Mouse (Mus musculus) ES-Bruce4 (cell line): ENCODE measurements at regions not wholly inside any gene's neighbourhood (a gene's known extent, or its start where the extent isn't known, plus 50 kb on each side); places are given as distances from the start of the nearest gene placed in this dataset.

ENCODE experiments used
- H3K27ac ChIP-seq: 2 replicates; pipeline ENCODE4 v1.5.1; 2012; ENCODE audit warnings: low read length, inconsistent platforms; ENCODE audit not compliant: insufficient read depth
- H3K27me3 ChIP-seq: 2 replicates; pipeline ENCODE4 v1.6.1; 2012; ENCODE audit warnings: mild to moderate bottlenecking, low read length, inconsistent platforms; ENCODE audit not compliant: control insufficient read depth, poor library complexity, insufficient read depth, severe bottlenecking
- H3K36me3 ChIP-seq: 2 replicates; pipeline ENCODE4 v1.6.1; 2012; ENCODE audit warnings: inconsistent platforms, mild to moderate bottlenecking, low read length, moderate library complexity; ENCODE audit not compliant: control insufficient read depth, poor library complexity, insufficient read depth, severe bottlenecking
- H3K4me1 ChIP-seq: one replicate; pipeline ENCODE4 v1.8.1; 2011; ENCODE audit warnings: low read length; ENCODE audit not compliant: control insufficient read depth, insufficient read depth
- H3K4me3 ChIP-seq: 2 replicates; pipeline ENCODE4 v1.5.1; 2011; ENCODE audit warnings: low read depth, mild to moderate bottlenecking, low read length
- H3K9ac ChIP-seq: 2 replicates; pipeline ENCODE4 v1.6.1; 2012; ENCODE audit warnings: low read depth, mild to moderate bottlenecking, inconsistent platforms; ENCODE audit not compliant: poor library complexity, severe bottlenecking
- H3K9me3 ChIP-seq: replicated peaks from 2 replicates; pipeline ENCODE4 v1.6.1; 2012; ENCODE audit warnings: mild to moderate bottlenecking, low read length, inconsistent platforms; ENCODE audit not compliant: control insufficient read depth, poor library complexity, insufficient read depth, severe bottlenecking
- CTCF ChIP-seq: IDR thresholded peaks from one replicate; pipeline ENCODE4 v1.8.1; 2011; ENCODE audit warnings: low read depth, low read length
- EP300 ChIP-seq: IDR thresholded peaks from 2 replicates; pipeline ENCODE4 v1.6.1; 2011; ENCODE audit warnings: low read depth, low read length; ENCODE audit not compliant: insufficient read depth
- POLR2A ChIP-seq: IDR thresholded peaks from one replicate; pipeline ENCODE4 v1.8.1; 2011; ENCODE audit warnings: low read length; ENCODE audit not compliant: insufficient read depth

GRCm38 (mm10) chr3:102657531-102658060 lies 76.7 kb upstream of the Tspan2 start:
- Histone ChIP-seq H3K4me3 (no peak overlapping the region), H3K4me1 (no peaks in the 10 kb centered on the region), H3K36me3 (no peaks in the 10 kb centered on the region), H3K9ac (no peak overlapping the region), H3K27me3 (no peaks in the 10 kb centered on the region), H3K27ac (no peak overlapping the region), H3K9me3 (no peaks in the 10 kb centered on the region)
- TF ChIP-seq CTCF: no peak
- TF ChIP-seq POLR2A: no peak
- TF ChIP-seq EP300: no peak

DNA sequence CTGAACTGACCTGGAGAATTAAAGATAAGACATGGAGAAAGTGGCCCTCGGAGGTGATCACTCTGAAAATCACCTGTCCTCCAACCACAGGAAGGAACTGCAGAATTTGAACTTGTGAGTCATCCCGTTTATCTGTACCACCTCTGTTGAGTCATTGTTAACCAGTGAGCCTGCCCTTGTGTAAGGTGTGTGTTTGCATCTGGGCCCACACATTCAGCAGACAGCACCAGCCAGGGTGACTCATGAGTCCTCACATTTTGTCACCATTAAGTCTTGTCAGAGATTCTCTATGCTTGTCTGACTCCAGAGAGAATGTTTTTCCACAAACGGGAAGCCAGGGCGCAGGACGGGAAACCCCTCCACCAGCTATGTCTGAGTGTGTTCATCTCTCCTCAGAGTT lies 75.0 kb upstream of the Tspan2 start:
- Histone ChIP-seq H3K9ac (no peak overlapping the region), H3K27me3 (no peaks in the 10 kb centered on the region), H3K36me3 (no peaks in the 10 kb centered on the region), H3K4me3 (no peak overlapping the region), H3K4me1 (no peaks in the 10 kb centered on the region), H3K27ac (no peak overlapping the region), H3K9me3 (no peaks in the 10 kb centered on the region)
- TF ChIP-seq POLR2A: no peak
- no peak for TF ChIP-seq EP300
- TF ChIP-seq CTCF: no peak

DNA sequence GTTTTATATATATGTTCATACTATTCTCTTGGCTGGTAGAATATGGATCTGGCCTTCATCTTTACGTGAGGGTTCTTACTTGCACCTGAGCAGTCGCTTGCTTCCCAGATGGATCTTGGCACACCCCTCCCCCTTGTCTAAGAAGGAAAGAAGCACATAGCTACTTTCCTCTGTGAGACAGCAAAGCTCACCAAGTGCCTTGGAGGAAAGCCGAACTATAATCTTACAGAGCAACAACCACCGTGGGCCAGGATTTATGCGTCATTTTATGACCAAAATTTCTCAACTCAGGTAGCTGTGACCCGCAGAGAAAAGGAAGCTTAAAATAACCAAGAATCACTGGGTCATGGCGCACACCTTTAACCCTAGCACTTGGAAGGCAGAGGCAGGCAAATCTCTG lies 73.0 kb upstream of the Tspan2 start:
- no peaks in the 10 kb centered on the region for H3K9me3 ChIP-seq
- TF ChIP-seq CTCF (no peak), EP300 (no peak), POLR2A (no peak)
- H3K27ac ChIP-seq: no peak overlapping the region
- H3K27me3 ChIP-seq: no peaks in the 10 kb centered on the region
- no peaks in the 10 kb centered on the region for H3K36me3 ChIP-seq
- no peak overlapping the region for H3K4me3 ChIP-seq
- H3K9ac ChIP-seq: no peak overlapping the region
- H3K4me1 ChIP-seq: no peaks in the 10 kb centered on the region

- Histone ChIP-seq H3K36me3 (no peaks in the 10 kb centered on the region), H3K27ac (no peak overlapping the region), H3K4me3 (no peak overlapping the region), H3K9me3 (no peaks in the 10 kb centered on the region), H3K27me3 (no peaks in the 10 kb centered on the region), H3K4me1 (no peaks in the 10 kb centered on the region), H3K9ac (no peak overlapping the region)
- TF ChIP-seq EP300 (no peak), CTCF (no peak), POLR2A (no peak)
These were observed 70.6 kb upstream of the Tspan2 start for GRCm38 (mm10) chr3:102663711-102664110.

- no peaks in the 10 kb centered on the region for H3K36me3 ChIP-seq
- H3K4me3 ChIP-seq: no peak overlapping the region
- H3K9ac ChIP-seq: no peak overlapping the region
- no peaks in the 10 kb centered on the region for H3K9me3 ChIP-seq
- H3K27me3 ChIP-seq: no peaks in the 10 kb centered on the region
- H3K27ac ChIP-seq: no peak overlapping the region
- TF ChIP-seq CTCF (no peak), POLR2A (no peak), EP300 (no peak)
- no peaks in the 10 kb centered on the region for H3K4me1 ChIP-seq
These were observed 69.6 kb upstream of the Tspan2 start for GRCm38 (mm10) chr3:102664665-102665190.

GRCm38 (mm10) chr3:102667796-102668195 lies 66.5 kb upstream of the Tspan2 start:
- no peaks in the 10 kb centered on the region for H3K36me3 ChIP-seq
- no peaks in the 10 kb centered on the region for H3K9me3 ChIP-seq
- no peak overlapping the region for H3K9ac ChIP-seq
- no peaks in the 10 kb centered on the region for H3K4me1 ChIP-seq
- no peak overlapping the region for H3K27ac ChIP-seq
- no peaks in the 10 kb centered on the region for H3K27me3 ChIP-seq
- H3K4me3 ChIP-seq: no peak overlapping the region
- TF ChIP-seq POLR2A (no peak), EP300 (no peak), CTCF (no peak)
